Mouse (Mus musculus): ENCODE measurements around the gene Dram1.
"Not testable (repeated sequence)": the region's sequence is repeated elsewhere in the genome, so short reads cannot be mapped to it uniquely, and the experiment has no call there.

Gene Dram1

DNA sequence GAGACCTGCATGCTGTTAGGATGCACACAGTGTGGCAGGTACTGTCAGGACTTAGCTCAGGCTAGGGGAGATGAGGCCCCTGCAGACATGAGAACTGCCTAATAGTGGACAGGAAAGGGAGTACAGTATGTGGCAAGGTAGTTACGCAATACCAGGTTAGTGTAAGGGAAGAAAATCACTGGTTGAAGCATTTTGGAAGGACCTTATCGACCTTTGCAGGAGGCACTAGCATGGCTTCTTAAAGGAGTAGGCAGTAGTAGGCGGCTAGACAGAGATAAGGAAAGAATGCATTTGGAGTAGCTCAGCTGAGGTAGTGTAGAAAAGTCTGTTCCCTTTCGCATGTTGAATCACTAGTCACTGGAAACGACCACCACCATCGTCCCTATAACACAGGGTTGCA lies 6.9 kb upstream of the Dram1 start:
- no peak for DNase-seq

DNA sequence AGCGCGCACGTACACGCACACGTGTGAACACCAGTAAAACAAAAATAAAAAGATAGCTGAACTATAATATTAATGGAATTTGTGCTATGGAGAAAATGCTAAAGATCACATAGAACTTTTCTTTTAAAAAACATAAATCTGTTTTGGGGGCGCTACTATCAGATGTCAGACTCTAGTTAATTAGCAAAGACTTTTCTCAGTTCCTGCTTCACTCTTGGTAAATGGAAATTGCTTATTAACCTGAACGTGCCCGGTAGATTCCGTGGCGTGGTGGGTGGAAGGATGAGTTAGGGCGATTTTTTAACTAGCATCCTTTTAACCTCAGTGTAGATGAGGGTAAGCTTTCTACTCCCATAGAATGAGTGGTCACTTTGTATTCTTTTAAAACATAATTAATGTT lies 6.4 kb upstream of the Dram1 start:
- DNase-seq = no peak

GRCm38 (mm10) chr10:88384081-88384480 lies 5.2 kb upstream of the Dram1 start:
- DNase-seq = no peak

- no peak for DNase-seq
Measured at GRCm38 (mm10) chr10:88383479-88383878, 4.6 kb upstream of the Dram1 start.

GRCm38 (mm10) chr10:88382009-88382408 lies 3.1 kb upstream of the Dram1 start:
- DNase-seq = no peak

DNA sequence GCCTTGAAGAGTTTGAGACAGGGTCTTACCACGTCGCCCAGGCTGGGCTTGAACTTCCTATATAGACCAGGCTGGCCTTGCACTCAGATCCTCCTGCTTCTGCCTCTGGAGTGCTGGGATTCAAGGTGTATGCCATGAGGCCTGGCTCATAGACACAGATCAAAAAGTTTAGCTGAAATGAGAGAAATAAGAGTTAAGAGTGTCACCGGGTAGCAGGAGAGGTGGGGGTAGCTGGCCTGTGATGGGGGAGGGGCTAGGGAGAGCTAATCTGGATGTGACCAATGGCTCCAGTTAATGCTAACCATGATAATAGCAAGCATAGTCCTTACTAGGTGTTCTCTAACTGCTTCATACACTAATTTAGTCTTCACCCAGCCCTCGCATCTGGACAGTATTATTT lies 2.4 kb upstream of the Dram1 start:
- no peak for DNase-seq

DNA sequence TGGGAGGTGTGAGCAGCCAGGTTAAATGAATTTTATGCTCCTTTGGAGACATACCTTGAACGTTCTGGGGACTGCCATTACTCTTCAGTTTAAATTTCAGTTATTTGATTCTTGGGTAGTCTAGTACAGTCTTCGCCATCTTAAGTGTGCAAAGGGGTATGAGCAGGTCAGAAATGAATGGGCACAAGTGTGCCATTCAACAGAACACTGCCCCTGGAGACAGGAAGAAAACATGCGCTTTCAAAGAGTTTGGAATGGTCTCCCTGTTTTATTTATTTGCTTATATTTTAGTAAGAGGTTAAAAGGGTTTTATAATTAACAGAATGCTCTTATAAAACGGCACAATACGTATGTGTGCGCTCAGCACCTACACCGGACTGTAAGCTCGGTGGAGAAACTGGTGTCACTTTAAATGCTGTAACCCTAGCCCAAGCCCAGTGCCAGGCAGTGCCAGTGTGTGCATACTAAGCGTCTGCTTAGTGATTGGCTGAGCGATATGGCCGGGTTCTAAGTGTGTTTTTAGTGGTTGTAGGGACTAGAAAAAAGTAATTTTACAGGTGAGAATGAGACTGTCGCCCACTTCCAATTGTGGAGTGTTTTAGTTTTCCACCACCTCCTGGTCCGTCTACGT lies 1.7 kb upstream of the Dram1 start:
- no peak for DNase-seq

DNA sequence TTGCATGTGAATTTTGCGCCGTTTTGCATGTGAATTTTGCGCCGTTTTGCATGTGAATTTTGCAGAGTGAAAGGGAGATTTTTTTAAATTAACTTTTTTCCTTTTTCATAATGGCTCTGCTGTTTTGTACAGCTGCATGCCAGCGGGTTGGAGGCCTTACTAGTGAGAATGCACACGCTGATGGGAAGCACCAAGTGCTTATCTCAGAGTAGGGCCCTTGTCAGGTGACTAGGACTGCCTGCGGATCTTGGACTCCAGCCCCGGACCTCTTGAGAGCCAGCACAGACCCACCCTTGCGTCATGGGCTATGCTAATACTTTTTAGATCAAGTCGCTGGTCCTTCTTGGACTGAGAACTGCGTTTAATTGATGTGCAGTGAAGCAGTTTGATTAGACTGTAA lies 1.1 kb upstream of the Dram1 start:
- peak; percentile 55 for DNase-seq

- no peak for DNase-seq
Measured at GRCm38 (mm10) chr10:88377666-88378065, 1.2 kb downstream of the Dram1 start.

- peak; percentile 88 for DNase-seq
Measured at GRCm38 (mm10) chr10:88376770-88377169, 2.1 kb downstream of the Dram1 start.

DNA sequence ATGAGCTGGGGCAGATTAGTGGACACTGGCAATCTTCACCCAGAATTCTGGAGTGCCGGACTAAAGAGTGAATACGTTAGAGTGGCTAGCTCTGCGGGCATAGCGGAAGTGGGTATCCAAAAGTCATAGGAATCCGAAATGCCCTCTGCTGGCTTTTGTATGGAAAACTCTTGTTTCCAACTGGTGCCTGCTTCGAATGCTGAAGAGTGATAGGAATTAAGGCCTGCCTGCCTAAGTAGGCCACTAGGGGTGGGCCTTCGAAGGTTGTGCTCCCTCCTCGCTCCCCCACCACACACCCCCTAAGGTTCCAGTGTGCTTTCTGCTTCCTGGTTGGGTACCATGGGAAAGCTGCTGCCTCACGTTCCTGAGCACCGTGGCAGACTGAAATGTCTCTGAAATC lies 3.9 kb downstream of the Dram1 start:
- DNase-seq = no peak

GRCm38 (mm10) chr10:88372945-88373344 lies 5.9 kb downstream of the Dram1 start:
- DNase-seq = not testable (repeated sequence)

- DNase-seq = no peak
Measured at GRCm38 (mm10) chr10:88372436-88372835, 6.4 kb downstream of the Dram1 start.

DNA sequence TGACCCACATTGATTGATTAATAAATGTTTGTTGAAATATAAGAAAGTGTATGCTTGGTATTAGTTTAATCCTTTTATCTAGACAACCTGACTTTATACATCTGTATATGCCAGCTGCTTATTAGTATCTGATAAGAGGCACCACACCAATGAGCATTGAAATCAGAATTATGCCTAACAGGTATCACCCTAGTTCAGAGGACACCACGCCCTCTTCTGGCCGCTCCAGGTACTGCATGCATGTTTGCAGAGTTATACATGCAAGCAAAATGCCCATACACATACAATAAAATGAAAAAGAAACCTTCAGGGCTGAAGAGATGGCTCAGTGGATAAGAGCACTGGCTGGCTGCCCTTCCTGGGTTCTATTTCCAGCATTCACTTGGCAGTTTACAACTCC lies 7.1 kb downstream of the Dram1 start:
- DNase-seq = no peak

- DNase-seq = no peak
Measured at GRCm38 (mm10) chr10:88369233-88369632, 9.6 kb downstream of the Dram1 start.

- DNase-seq = no peak
Measured at GRCm38 (mm10) chr10:88364221-88364620, 14.7 kb downstream of the Dram1 start.

GRCm38 (mm10) chr10:88362218-88362617 lies 16.7 kb downstream of the Dram1 start:
- DNase-seq = no peak

- no peak for DNase-seq
Measured at GRCm38 (mm10) chr10:88356983-88357559, 21.8 kb downstream of the Dram1 start.

- DNase-seq = no peak
Measured at GRCm38 (mm10) chr10:88356114-88356982, 22.5 kb downstream of the Dram1 start.

DNA sequence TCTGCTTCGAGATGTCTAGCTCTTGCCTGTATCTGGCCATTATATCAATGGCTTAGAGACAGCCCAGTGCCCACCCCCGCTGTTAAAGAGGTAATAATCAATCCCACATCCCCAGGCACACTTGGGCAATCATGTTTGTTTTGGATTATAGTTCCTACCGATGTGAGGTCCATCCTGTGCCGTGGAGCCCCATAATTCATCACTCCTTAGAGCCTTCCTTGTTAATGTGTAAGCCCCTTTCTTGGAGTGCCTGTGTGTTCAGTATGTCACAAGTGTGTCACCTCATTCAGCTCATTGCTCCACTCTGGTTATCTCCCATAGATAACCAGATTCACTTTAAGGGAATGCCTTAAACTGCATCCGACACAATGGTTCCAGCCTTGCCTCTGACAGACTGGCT lies 24.3 kb downstream of the Dram1 start:
- DNase-seq = no peak

DNA sequence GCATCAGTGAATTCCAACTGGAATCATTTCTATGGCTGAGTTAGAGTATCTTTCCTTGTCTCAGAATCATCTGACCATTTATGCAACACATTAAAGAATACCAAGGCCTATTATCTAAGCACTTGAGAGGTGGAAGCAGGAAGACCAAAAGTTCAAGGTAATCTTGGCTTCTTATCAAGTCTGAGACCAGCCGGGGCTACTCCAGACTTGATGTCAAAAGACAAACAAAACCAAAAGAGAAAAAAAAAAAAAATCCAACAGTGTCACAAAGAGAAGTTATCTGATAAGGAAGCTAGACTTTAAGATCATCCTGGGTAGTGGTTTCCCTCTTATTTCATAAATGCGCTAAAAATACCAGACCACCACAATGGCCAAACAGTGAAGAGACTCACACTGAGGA lies 26.3 kb downstream of the Dram1 start:
- DNase-seq = no peak

DNA sequence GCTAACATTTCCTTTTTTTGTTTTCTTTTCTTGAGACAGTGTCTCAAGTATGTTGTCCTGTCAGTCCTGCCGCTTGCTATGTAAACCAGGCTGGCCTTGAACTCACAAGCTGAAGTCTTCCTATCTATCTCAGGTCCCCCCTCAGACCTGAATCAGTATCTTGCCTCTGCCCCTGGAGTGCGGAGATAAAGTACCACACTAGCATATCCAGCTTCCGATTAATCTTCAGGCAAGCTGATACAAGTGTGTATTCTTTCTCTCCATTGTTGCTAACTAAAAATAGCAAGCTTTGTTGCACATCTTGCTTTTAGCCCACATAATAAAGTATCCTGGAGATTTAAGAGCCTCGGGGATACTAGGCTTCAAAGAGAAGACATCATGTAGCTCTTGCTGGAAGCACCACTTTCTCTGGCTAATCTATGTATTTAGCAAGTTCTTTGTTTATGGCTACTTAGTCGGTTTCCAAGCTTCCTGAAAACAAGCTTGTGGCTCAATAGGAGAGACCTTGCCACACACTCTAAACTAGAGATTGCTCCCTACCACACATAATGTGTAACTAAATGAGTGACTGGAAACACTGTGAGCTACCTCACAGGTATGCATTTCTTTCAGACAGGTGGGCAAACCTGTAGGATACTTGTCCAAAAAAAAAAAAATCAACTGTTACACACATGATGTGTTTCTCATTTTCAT lies 27.3 kb downstream of the Dram1 start:
- DNase-seq = no peak

DNA sequence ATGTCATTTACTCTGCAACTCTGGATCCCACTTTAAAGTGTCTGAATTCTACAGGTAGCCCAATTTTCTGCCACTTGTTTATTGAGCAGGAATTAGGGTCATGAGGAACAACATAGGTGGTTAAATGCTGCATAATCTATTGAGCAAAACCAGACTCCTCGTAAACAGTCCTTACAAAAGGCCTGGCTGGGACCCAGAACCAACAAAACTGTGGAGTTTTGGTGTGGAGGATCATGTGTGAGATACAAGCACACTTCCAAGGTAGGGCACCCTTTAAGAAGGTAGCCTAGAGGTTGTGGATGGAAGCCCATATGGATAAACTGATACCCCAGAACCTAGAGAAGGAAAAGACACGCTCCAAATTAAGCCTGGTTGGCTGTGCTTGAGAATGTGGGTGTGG lies 28.2 kb downstream of the Dram1 start:
- no peak for DNase-seq

- DNase-seq = no peak
Measured at GRCm38 (mm10) chr10:88349800-88350199, 29.1 kb downstream of the Dram1 start.
